Mouse (Mus musculus) heart, adult 2 months (tissue): ENCODE measurements at regions not wholly inside any gene's neighbourhood (a gene's known extent, or its start where the extent isn't known, plus 50 kb on each side); places are given as distances from the start of the nearest gene placed in this dataset.

Experiments used
- CTCF ChIP-seq: fragments of 200-600 bp; IDR thresholded peaks from 2 replicates; pipeline ENCODE4 v1.8.1; 2022; ENCODE audit warnings: antibody characterized with exemption, mild to moderate bottlenecking, moderate library complexity
- POLR2A ChIP-seq: fragments of 200-500 bp; IDR thresholded peaks from 2 replicates; pipeline ENCODE4 v1.6.1; 2011; ENCODE audit warnings: mild to moderate bottlenecking, low read depth, low read length, control low read depth; ENCODE audit not compliant: insufficient read depth

- TF ChIP-seq POLR2A (no peak), CTCF (no peak)
Measured at GRCm38 (mm10) chrX:19917001-19917400, 142.4 kb upstream of the Chst7 start.
